In the genomic region with DNA sequence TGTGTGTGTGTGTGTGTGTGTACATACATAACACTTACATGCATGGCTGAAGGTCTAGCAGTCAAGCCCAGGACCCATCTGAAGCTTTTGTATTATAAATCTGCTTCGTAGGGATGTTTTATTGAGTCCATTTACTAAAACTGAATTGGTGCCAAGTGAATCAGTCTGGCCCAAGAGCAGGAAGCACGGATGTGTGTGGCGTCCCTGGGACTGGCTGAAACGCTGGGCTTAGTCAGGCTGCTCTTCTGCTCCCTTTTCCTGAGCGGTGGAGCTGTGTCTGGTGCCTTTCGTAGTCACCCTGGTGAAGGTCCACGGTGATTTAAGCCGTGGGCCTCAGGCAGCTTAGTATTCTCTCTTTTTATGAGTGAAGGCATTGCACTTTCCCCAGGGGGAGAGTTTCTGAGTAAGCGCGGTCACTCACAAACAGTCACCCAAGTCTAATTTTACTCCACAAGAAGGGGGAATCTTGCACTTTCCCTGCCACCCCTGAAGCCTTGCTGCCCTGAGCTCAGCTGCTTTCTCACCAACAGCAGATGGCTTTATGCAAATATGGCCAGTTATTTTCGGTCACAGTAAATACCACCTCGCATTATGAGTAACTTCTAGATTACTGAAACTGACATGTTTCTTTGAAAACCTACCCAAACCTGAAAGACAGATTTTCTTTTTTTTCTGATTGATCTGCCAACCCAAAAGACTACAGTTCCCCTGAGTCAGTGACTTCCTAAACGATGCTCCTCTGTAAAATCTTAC, we compare ENCODE assay signal across 9 mouse cellular contexts.
DNase-seq lines count a peak whose midpoint lies in the region; ATAC-seq and TF ChIP-seq lines count a peak whose summit lies in the region.
"Had no signal": no experiment of that assay in that cellular context is flagged by ENCODE, and none has a peak within 500 bp of the region (broad histone marks: within the 10 kb centered on the region; RNA-seq: fewer than 3 reads in every experiment).

No protein-coding gene starts in this region.

- H3K27me3 ChIP-seq in heart, embryonic 14.5 days (ENCODE audit: control insufficient read depth, insufficient read depth, low read length) = no peaks in the 10 kb centered on the region
- H3K27me3 ChIP-seq in heart, embryonic 12.5 days (replicated peaks) = no peaks in the 10 kb centered on the region
- H3K27me3 ChIP-seq in hindbrain, embryonic 12.5 days = no peaks in the 10 kb centered on the region
- no peaks in the 10 kb centered on the region for H3K27me3 ChIP-seq in liver, postnatal 0 days (ENCODE audit: insufficient read depth, low read length)
- H3K27me3 ChIP-seq: embryonic facial prominence, embryonic 12.5 days had no signal

- ATAC-seq in heart, embryonic 14.5 days (ENCODE audit: insufficient number of reproducible peaks, insufficient read depth, low FRiP score, low read depth) = no peak
- ATAC-seq in heart, embryonic 12.5 days (ENCODE audit: insufficient number of reproducible peaks, low FRiP score) = no peak
- no peak for ATAC-seq in hindbrain, embryonic 12.5 days (ENCODE audit: low FRiP score)
- ATAC-seq in liver, postnatal 0 days = no peak

- no peak for TF ChIP-seq CTCF in liver, postnatal 0 days (IDR thresholded peaks at IDR 0.05; ENCODE audit: low read depth)
- no peak for TF ChIP-seq CTCF in lung, adult 2 months (IDR thresholded peaks at IDR 0.05; ENCODE audit: insufficient read depth, low read length)

- H3K4me1 ChIP-seq in heart, embryonic 14.5 days (ENCODE audit: control insufficient read depth in 2 of 2, insufficient read depth in 2 of 2, low read length in 2 of 2) = peaks cover 0 to 2% of the 10 kb centered on the region in 2 experiments; a peak in 2 of 4 replicates
- peaks cover 13% of the 10 kb centered on the region for H3K4me1 ChIP-seq in heart, embryonic 12.5 days (replicated peaks)
- peaks cover 17% of the 10 kb centered on the region for H3K4me1 ChIP-seq in hindbrain, embryonic 12.5 days
- H3K4me1 ChIP-seq in liver, postnatal 0 days (ENCODE audit: insufficient read depth) = no peaks in the 10 kb centered on the region
- no peaks in the 10 kb centered on the region for H3K4me1 ChIP-seq in lung, adult 2 months (ENCODE audit: control insufficient read depth, insufficient read depth, low read length)

- peak overlapping the region; percentile 34; the same call in 1 of the 2 replicates for H3K9ac ChIP-seq in heart, embryonic 14.5 days (ENCODE audit: low read length)
- H3K9ac ChIP-seq in heart, embryonic 12.5 days = no peak overlapping the region
- H3K9ac ChIP-seq in hindbrain, embryonic 12.5 days = no peak overlapping the region
- H3K9ac ChIP-seq in liver, postnatal 0 days (replicated peaks) = no peak overlapping the region
- H3K9ac ChIP-seq: embryonic facial prominence, embryonic 12.5 days had no signal

- WGBS in heart, embryonic 14.5 days = 64% methylated on average over 13 of the region's 13 CpGs
- WGBS in heart, embryonic 12.5 days = 63% methylated on average over 13 of the region's 13 CpGs
- 60% methylated on average over 13 of the region's 13 CpGs for WGBS in hindbrain, embryonic 12.5 days
- 76% methylated on average over 13 of the region's 13 CpGs for WGBS in liver, postnatal 0 days (ENCODE audit: insufficient replicate concordance)
- WGBS in lung, adult 2 months = 46% methylated on average over 13 of the region's 13 CpGs

- no peak for TF ChIP-seq EP300 in liver, postnatal 0 days (IDR thresholded peaks at IDR 0.05; ENCODE audit: low read depth)

- DNase-seq in 3134 (ENCODE audit: extremely low read depth, insufficient read length, low spot score) = peak; percentile 57
- peak; percentile 73 for DNase-seq in Muller cell, postnatal 12 days (ENCODE audit: inconsistent ontology term)
- no peak for DNase-seq in liver, postnatal 0 days
- DNase-seq in gastrocnemius, postnatal 4 days (ENCODE audit: low spot score in 2 of 2) = no peak
- no peak for DNase-seq in lung, adult 2 months

- TF ChIP-seq POLR2A in lung, adult 2 months (IDR thresholded peaks at IDR 0.05; ENCODE audit: borderline replicate concordance, extremely low read depth, low read depth, low read length) = no peak

- no peak overlapping the region for H3K4me2 ChIP-seq in heart, embryonic 14.5 days (ENCODE audit: low read length)
- H3K4me2 ChIP-seq in heart, embryonic 12.5 days = no peak overlapping the region
- H3K4me2 ChIP-seq in hindbrain, embryonic 12.5 days (replicated peaks) = no peak overlapping the region
- no peak overlapping the region for H3K4me2 ChIP-seq in liver, postnatal 0 days (ENCODE audit: low read depth, low read length)
- H3K4me2 ChIP-seq: embryonic facial prominence, embryonic 12.5 days had no signal

- H3K9me3 ChIP-seq in heart, embryonic 14.5 days (ENCODE audit: control insufficient read depth, low read length) = no peaks in the 10 kb centered on the region
- H3K9me3 ChIP-seq in heart, embryonic 12.5 days (replicated peaks) = no peaks in the 10 kb centered on the region
- no peaks in the 10 kb centered on the region for H3K9me3 ChIP-seq in hindbrain, embryonic 12.5 days (replicated peaks)
- H3K9me3 ChIP-seq in liver, postnatal 0 days (ENCODE audit: low read length) = no peaks in the 10 kb centered on the region
- H3K9me3 ChIP-seq: embryonic facial prominence, embryonic 12.5 days had no signal

- H3K4me3 ChIP-seq in heart, embryonic 14.5 days (ENCODE audit: control insufficient read depth in 1 of 2, insufficient read depth in 1 of 2, low read depth in 1 of 2, low read length in 2 of 2) = no peak overlapping the region
- H3K4me3 ChIP-seq in heart, embryonic 12.5 days = no peak overlapping the region
- no peak overlapping the region for H3K4me3 ChIP-seq in hindbrain, embryonic 12.5 days
- H3K4me3 ChIP-seq in liver, postnatal 0 days (ENCODE audit: low read depth, low read length) = no peak overlapping the region
- H3K4me3 ChIP-seq in lung, adult 2 months (replicated peaks; ENCODE audit: extremely low read depth, low read depth, low read length) = no peak overlapping the region
- H3K4me3 ChIP-seq: embryonic facial prominence, embryonic 12.5 days had no signal

- peaks cover 18% of the 10 kb centered on the region for H3K36me3 ChIP-seq in heart, embryonic 14.5 days (ENCODE audit: control insufficient read depth, insufficient read depth, low read length)
- H3K36me3 ChIP-seq in heart, embryonic 12.5 days = peaks cover 11% of the 10 kb centered on the region
- no peaks in the 10 kb centered on the region for H3K36me3 ChIP-seq in hindbrain, embryonic 12.5 days
- no peaks in the 10 kb centered on the region; the same call in 1 of the 2 replicates for H3K36me3 ChIP-seq in liver, postnatal 0 days (replicated peaks; ENCODE audit: insufficient read depth, low read length)

- peak overlapping the region; percentile 25 to 41; a peak in 2 of 4 replicates for H3K27ac ChIP-seq in heart, embryonic 14.5 days (replicated peaks in 1 of 2; ENCODE audit: control insufficient read depth in 1 of 2, insufficient read depth in 1 of 2, low read depth in 2 of 2, low read length in 2 of 2)
- H3K27ac ChIP-seq in heart, embryonic 12.5 days (ENCODE audit: poor library complexity, severe bottlenecking) = no peak overlapping the region
- peak overlapping the region; percentile 66; the same call in 1 of the 2 replicates for H3K27ac ChIP-seq in hindbrain, embryonic 12.5 days
- no peak overlapping the region for H3K27ac ChIP-seq in liver, postnatal 0 days (ENCODE audit: low read depth)
- H3K27ac ChIP-seq: embryonic facial prominence, embryonic 12.5 days had no signal

Comparison
In these comparisons a context has a peak if more than half of its experiments do, and no peak if none do; other contexts are left out.
1. H3K27ac ChIP-seq: peak in heart, embryonic 14.5 days (2 of 2) and hindbrain, embryonic 12.5 days (single experiment); none in heart, embryonic 12.5 days (single experiment) and liver, postnatal 0 days (single experiment).
2. DNase-seq: peak in 3134 (single experiment) and Muller cell, postnatal 12 days (single experiment); none in liver, postnatal 0 days (single experiment), gastrocnemius, postnatal 4 days (0 of 2) and lung, adult 2 months (single experiment).